Mouse (Mus musculus) spleen, postnatal 36 days (tissue): ENCODE results near the gene Lrp8.

Experiments
- DNase-seq, 2 experiments: peaks; one replicate each; pipeline ENCODE4 v3.0.0; 2022; ENCODE audit warnings: low spot score in 2 of 2, mixed read lengths in 1 of 2

Lrp8 gene

DNA sequence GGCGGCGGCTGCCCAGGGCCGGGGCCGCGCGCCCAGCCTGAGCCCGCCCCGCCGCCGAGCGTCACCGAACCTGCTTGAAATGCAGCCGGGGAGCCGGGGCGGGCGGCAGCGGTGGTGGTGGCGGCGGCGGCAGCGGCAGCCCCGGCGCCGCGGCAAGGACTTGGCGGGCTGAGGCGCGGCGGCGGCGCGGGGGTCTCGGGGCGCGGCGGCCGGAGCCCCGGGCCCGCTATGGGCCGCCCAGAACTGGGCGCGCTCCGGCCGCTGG is at the start of gene Lrp8:
Lrp8 (plus strand) TSS at position 77 of the 265 bp plus-strand sequence.
- no peak for DNase-seq

DNA sequence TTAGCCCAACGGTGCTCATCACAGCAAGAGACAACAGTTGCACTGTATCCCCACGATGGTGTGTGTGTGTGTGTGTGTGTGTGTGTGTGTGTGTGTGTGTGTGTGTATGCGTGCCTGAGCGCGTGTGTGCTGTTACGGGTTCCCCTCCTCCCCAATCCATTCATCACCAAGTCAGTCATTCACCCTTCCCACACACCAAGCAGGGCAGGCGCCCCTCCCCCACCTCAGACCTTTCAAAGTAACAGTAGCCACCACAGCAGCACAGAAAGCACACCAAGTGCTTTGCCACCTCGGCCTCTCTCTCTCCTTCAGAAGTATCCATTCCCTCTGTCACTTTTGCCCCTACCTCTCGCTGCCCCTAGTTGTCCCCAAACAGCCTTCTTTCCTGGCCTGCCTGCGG is 45.8 kb upstream of the Lrp8 start:
- no peak for DNase-seq

DNA sequence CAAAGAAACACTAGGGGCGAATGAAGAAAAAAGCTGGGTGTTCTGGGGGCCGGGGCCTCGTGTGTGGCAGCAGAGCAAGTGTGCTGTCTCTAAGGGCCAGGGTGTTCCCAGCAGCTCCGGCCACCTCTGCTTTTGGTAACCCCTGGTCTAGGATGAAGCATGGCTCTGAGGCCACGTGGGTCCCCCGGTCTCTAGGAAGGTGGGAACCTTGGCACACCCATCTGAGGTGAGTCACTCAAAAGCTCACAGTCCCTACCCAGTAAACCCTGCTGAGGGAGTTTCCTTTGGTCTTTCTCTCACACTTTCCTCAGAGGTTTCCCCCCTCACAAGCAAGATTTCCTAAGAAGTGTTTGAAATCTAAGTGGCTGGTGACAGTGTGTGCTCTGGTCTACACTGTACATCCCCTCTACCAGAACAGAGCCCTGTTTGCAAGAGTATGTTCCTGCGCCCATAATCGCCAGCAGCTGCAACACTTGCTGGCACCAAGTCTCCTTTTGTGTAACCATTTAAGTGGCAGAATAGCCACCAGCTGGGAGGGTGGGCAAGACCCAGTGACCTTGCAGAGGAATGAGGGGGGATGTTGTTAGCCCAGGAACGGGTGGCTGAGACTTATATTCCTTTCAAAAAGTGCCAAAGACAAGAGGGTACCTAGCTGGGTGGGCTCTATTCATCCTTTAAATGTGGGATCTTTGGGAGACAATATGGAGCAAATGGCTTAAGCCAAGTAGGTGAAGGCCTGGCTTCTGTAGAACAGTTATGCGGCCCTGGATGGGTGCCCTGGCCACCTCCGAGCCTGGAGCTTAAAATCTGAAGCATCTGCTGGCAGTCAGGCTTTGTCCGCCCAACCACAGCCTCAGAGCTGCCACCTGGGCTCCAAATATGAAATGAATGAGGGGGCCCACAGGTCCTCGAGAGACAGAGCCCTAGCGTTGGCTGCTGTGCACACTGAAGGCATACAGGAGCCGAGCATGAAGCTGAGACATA is 44.3 kb upstream of the Lrp8 start:
- no peak for DNase-seq

DNA sequence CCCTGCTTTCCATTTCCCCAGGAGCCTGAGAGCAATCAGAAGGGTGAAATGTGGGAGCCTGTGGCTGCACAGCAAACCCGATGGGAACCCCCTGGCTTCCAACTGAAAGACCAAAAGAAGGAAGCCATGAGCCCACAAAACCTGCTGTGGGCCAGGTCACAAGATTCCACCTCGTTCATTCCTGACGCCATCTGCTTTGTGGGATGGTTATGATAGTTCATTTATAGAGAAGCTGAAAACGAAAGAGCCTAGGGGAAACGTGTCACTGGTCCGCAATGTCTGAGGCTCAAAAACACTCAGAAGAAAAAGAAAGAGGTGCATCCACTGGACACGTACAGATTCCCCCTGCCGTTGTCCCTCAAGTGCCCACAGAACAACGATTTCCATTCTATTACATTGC is 43.1 kb upstream of the Lrp8 start:
- no peak for DNase-seq

DNA sequence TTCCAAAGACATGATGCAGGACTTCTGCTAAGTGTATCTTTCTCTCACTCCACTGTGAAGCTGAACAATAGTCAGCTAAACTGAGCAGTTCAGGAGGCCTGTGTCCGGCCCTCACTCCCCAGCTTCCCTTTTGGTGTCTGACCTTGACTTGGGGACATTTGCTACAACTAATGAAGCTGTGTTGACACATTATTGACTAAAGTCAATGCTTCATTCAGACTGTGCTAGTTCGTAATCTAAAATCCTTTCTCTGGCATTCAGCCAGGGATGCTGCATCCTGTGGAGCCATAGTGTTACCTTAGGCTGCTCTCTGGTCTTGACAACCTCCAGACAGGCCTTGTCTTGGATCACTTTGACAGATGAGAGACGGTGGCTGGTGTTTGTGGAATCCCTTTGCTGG is 39.1 kb upstream of the Lrp8 start:
- DNase-seq = no peak

DNA sequence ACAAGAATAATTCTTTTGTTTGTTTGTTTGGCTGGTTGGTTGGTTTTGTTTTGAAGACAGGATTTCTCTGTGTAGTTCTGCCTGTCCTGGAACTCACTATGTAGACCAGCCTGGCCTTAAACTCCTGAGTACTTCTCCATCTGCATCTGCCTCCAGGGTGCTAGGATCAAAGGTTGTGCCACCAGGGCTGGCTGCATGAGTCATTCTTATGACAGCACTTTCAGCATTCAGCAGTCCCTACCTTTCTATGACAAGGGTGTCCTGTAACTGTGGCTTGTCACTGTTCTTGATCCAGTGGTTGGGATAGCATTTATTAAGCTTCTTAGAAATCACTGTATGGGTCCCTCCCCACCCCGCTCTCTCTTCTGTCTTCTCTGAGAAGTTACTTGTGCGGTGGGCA is 38.5 kb upstream of the Lrp8 start:
- DNase-seq = no peak

DNA sequence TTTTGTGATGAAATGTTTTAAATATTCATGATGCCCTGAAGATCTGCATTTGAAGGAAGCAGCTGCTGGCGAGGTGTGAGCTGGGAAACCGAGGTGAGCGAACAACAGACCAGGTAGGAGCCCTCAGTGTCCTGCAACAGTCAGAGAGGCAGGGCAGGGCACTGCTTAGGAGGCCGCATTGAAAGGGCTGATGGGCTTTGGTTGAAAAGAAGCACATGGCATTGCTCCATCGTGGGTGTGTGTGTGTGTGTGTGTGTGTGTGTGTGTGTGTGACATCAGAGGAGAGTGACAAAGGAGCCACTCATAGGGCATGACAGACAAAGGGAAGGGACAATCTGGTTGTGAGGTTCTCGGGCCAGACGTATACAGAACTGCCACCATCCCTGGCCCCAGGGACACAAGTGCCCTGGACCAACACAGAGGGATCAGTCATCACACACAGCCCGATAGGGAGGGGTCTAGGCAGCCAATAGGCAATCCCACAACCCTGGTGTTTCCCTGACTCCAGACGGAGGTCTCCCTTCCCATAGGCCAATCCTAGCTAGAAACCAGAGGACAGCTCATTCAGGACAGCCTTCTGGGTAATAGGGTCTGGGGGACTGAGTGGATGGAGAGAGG is 36.8 kb upstream of the Lrp8 start:
- DNase-seq = no peak

DNA sequence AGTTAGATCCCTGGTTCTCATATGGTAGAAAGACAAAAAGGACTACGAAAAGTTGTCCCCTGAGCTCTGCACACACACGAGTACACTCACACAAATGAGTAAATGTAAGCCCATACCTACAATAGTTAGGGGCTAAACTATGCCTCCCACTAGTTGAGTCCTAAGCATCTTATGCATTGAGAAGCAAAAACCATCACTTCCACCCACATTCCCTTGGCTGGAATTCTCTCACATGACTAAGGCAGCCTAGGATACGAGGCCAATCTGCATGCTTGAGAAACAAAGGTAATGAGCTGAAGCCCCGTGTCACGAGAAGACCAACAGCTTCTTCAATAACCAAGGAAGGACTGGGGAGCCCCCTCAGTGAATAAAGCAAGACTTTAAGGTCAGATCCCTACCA is 35.9 kb upstream of the Lrp8 start:
- no peak for DNase-seq

DNA sequence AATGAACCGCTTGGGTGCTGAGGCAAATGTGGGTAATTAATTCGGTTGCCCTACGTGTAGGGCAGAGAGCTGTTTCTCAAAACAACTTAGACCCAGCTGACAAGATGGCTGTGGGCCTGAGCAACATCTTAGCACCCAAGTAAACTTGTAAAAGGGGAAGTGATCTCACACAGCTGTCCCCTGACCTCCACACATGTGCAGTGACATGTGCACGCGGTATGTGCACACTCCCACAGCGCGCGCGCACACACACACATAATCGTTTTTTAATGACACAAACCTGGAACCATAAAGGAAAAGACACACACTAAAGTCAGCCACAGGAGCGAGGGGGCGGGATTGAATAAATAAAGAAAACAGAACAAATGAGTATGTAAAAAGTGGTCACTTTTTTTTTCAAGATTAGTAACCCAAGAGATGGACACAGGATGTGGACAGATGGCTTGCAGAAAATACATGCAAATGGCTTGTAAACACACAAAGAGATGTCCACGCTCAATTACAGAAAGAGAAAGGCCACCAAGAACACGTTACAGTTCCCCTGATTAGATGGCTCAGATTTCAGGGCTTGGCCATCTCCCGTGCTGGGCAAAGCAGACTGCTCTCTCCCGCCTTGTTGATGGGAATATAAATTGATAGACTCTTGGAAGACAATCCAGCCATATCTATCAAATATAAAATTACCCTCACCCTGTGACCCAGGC is 29.8 kb upstream of the Lrp8 start:
- DNase-seq = no peak

DNA sequence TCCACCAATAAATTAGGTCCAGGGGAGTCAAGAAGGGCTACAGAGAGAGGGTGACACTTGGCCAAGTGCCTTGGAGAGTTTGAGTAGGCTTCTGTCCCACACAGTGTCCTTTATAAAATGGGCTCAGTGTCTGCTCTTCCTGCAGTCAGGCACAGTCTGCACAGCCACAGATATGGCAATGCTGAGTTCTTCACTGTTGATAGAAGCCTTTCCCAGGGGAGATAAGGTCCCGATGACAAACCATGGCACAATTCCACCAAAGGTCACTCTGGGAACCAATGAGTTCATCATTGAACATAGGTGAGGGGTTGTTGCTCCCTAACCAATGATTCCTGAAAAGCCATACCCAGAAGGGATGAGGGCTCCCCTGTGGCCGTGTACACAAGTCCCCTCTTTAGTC is 27.2 kb upstream of the Lrp8 start:
- no peak for DNase-seq

DNA sequence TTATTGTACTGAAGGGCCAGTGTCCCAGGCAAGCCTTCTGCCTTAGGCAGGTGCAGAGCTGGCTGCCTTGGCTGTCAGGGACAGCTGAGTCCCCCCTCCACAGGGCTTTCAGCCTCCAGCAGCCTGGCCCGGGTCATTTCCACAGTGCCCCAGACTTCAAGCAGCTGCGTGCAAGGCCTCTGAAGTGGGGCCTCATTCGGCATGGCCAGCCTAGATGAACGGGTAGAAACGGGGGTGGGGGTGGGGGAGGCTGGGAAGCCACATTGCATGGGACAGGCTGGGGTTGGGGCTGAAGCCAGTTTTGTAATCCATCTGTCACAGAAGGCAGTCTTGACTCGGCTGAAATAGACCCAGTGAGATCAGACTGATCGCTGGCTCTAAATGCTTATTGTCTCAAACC is 26.4 kb upstream of the Lrp8 start:
- no peak for DNase-seq

DNA sequence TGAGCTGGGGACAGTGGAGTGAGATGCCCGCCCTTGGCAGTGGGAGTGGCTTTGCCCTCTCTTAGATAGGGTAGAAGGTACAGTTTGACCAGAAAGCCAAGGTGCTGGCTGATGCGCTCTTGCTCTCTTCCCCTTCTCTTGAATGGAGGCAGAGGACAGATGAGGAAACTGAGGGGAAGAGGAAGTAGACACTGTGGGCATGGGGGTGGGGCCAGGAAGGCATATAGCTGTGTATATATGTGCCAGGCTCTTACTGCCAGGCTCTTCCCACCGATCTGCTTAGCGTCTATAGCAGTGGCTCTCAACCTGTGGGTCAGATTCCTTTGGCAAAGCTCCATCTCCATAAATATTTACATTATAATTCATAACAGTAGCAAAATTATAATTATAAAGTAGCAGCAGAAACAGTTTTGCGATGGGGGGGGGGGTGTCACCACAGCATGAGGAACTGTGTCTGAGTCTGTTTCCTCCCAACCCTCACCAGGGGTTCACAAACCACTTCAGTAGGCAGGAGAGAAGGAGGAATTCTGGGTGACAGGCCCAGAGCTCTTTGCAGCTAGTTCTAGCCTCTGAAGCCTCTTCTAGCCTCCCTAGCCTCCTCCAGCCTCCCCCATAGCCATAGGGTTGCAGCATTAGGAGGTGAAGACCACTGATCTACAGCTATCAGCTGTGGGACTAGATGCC is 24.9 kb upstream of the Lrp8 start:
- DNase-seq = peak; percentile 70 to 71

DNA sequence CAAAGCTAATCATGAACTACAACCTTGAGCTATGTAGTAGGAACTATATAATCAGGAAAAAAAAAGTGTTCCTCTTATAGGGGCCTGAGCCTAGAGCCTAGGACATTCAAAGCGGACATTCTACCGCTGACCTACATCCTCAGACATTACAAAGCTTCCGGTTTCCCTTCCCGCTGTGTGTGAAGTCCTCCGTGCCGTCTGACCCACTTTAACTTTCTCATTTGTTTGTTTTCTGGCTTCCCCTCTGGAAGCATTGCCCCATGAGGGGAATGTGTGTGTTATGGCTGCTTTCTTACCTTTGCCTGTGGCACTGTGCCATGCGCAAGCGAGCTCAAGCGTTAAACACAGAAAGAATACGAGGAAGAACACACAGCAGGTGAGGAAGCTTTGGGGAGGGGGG is 18.5 kb upstream of the Lrp8 start:
- no peak for DNase-seq

DNA sequence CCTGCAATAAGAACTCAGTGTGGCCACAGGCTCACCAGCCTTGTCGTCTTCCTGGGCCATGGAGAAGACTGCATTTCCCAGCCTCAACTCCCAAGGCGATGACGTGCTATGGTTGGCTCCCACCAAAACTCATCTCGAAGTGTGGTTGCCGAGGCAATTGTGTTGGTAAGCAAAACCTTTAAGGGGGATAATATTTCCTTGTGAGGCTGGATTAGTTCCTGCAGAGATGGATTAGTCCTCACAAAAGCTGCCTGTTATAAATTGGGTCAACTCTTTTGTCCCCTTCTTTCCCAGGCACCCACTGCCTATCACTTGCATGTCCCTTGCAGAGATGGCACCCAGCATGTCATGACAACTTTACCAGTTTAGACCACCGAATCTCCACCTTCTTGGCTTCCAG is 13.2 kb upstream of the Lrp8 start:
- no peak for DNase-seq

DNA sequence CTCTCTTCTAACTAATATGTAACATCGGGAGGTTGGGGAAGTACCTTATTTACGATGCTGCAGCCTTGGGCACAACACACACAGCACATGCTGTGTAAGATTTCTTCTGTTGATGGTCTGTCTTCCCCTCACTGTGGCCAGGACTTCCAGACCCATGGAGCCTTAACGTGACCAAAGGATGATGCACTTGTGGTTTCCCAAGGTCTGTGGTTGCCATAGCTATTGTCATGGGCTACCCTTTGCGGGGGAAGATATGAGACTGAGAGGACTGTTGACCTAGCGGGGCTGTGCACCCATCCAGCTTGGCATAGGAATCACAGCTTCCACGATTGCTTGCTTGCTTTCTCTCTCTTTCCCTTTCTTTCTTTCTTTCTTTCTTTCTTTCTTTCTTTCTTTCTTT is 1.3 kb upstream of the Lrp8 start:
- no peak for DNase-seq

DNA sequence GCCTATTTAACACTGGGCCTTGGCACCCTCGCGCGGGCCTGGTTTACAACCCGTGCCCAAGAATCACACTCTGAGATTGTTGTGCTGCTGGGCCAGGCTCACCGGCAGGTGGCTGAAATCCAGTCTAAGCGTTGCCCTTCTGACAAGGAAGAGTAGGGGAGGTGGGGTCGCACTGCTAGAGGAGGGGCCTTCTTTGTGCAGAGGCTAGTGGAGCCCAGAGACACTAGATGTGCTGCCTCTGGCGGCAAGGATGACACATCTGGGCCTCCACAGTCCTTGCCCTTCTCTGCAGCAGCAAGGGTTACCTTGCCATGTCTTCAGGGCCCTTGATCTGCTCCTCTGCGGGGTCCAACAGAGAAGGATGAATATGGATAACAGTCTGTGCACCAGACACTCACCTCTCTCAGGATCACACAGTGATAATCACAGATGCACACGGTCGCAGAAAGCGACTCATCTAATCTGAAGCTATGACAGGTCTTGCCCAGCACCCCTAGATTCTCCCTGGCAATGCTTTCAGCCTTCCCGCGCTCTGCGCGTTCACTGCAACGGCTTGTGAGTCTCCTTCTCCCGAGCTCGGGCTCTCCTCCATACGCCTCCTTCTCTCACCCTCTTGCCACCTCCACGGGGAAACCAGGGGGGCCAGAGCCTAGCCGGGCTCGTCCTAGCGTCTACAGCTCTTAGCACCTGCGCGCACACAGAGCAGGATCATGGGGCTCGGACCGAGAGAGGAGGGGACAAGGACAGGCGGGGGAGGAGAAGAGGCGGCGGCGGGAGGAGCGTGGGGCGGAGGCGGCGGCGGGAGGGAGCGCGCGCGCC is 486 bp upstream of the Lrp8 start:
- DNase-seq = peak; percentile 67 to 74

DNA sequence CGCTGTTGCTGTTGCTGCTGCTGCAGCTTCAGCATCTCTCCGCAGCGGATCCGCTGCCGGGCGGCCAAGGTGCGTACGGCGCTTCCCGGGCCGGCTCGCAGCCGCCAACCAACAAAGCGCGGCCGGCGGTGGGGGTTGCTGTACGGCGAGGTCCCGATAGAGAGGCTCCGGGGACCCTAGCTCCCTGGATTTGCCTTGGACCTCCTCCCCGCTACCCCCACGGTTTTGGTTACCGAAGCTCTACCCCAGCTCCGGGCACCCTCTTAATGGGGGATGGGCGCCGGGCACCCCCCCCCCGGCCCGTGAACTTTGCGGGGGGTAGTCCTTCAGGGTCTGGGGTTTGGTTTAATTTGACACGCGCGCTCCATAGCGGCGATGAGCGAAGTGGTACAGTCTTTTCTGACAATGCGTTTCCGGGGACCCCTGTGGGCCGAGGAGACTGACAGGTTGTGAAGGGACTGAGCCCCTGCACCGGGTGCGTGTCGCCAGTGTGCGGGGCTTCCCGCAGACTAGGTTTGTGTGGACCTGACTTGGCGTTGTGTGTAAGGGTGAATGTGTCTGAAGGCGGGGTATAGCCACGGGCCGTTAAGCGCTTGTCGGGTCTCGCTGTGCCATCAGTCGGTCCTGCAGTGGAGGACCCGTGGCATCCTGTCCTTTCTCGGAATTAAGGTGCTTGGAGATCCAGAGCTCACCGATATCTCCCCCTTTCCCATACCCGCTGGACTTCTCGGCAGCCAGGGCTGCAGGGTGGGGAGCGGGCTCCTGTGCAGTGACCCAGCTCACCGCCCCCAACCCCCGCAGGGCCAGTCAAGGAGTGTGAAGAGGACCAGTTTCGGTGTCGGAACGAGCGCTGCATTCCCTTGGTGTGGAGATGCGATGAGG is 630 bp downstream of the Lrp8 start:
- DNase-seq = peak; percentile 3 to 7

DNA sequence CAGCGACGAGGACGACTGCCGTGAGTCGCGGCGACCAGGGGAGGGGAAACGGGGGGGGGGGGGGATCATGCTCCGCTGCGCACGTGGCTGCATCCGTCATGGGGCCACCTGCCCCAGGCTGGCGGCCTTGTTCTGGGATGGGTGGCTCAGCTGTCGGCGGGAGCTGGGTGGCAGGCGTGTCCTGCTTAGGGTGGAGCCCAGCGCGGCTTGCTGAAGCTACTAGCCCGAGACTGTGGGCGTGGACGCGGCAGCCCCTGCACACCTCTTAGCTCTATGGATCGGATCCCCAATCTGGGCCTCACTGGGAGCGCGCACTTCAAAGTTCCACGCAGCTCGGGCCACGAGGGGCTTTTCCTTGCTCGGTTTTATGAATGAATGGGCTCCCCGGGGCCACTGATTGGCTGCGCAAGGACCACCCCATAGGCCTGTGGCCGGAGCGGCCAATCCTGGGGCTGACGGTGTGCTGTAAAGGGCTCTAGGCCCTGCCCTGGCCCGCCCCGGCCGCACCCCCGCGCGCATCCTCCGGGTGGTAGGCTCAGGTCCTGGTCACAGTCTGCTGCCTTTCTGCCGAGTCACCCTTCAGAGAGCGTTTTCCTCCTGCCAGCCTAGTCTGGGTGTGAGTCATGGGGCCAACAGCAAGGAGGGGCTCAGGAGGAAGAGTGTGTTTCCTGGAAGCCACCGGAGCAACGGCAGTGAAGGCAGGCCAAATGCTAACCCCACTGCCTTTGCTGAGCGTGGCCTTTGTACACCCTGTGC is 1.5 kb downstream of the Lrp8 start:
- peak; percentile 76 to 79 for DNase-seq

DNA sequence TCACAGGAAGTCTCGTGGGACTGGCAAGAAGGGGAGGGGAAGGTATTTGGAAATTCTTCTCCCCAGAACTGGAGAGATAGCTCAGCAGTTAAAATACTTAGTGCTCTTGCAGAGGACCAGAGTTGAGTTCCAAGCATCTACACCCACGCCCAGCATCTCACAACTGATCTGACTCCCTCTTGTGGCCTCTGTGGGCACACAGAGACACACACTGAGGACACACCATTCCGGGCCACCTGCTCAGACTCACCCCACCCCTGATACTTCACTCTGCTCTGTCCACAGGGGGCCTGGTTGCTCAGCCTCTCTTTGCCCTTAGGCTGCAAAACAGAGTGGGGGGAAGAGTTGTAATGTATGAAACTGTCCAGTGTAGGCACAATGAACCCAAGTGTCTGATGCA is 3.4 kb downstream of the Lrp8 start:
- no peak for DNase-seq

DNA sequence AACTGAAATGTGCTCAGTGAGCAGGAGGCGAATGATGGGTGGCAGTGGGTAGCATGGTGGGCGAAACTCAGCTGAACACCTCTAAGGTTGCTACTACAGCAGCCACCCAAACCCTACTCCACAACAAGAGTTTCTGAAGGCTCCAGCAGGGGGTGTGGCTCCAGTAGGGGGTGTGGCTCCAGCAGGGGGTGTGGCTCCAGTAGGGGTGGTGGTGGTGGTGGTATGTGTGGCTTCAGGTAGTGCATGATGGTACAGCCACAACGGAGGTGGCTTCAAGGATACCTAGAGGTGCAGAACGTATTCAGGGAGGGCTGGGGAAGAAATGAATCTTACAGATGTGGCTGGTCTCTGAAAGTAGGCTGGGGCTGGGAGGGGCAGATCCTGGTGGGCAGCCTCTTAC is 5.7 kb downstream of the Lrp8 start:
- no peak for DNase-seq
